Mouse (Mus musculus): ENCODE measurements around the gene Gm10330. TPM values are rescaled to one million over a fixed set of nuclear protein-coding genes. Genes with fewer than 3 reads are reported as not detected.
"Not testable (repeated sequence)": the region's sequence is repeated elsewhere in the genome, so short reads cannot be mapped to it uniquely, and the experiment has no call there.

The Gm10330 gene
- 0.37 and 0.53 TPM in 2 replicates for polyA plus RNA-seq (2016; fragmentation: Nextera tagmentation; extraction: Ambion mirVana)

- H3K4me2 ChIP-seq: not testable (repeated sequence)
These were observed at the start of gene Gm10330 for GRCm38 (mm10) chr12:23780165-23780564. Gm10330 (minus strand) TSS chr12:23780265.

GRCm38 (mm10) chr12:23800776-23801175, 20.7 kb upstream of the Gm10330 start:
- not testable (repeated sequence) for H3K27ac ChIP-seq; H3K27me3 ChIP-seq; H3K9ac ChIP-seq; ATAC-seq (ENCODE audit: low FRiP score); H3K9me3 ChIP-seq; H3K4me2 ChIP-seq; H3K4me1 ChIP-seq; H3K4me3 ChIP-seq (replicated peaks); H3K36me3 ChIP-seq (replicated peaks)
- 15% methylated on average over 34 of the region's 43 CpGs for WGBS

More at GRCm38 (mm10) chr12:23780165-23780564, at the start of gene Gm10330:
- 87% methylated on average over 1 of the region's 1 CpGs for WGBS
- not testable (repeated sequence) for H3K9me3 ChIP-seq; H3K4me1 ChIP-seq; ATAC-seq (ENCODE audit: low FRiP score); H3K4me3 ChIP-seq (replicated peaks); H3K9ac ChIP-seq; H3K27ac ChIP-seq; H3K27me3 ChIP-seq; H3K36me3 ChIP-seq (replicated peaks)

DNA sequence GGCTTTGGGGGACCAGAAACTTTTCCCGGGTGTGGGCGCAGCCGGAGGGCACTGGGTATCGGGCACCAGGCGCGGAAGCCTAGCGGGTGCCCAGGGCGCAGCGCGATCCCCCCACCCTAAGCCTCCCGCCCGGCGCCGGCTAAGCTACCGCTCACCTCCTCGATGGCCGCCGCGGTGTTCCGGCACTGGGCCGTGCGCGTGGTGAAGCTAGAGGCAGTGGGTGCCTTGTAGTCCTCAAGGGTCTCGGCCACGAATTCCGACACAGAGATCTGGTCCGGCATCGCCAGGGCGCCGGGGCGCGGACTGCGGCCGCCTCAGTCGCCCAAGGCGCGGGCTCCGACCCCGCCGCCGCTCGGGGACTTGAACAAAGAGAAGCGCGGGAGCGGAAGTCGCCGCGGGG, 20.3 kb upstream of the Gm10330 start:
- H3K4me1 ChIP-seq; H3K36me3 ChIP-seq (replicated peaks); H3K4me3 ChIP-seq (replicated peaks); ATAC-seq (ENCODE audit: low FRiP score); H3K27me3 ChIP-seq; H3K27ac ChIP-seq; H3K9ac ChIP-seq; H3K4me2 ChIP-seq; H3K9me3 ChIP-seq: not testable (repeated sequence)
- WGBS: 27% methylated on average over 35 of the region's 48 CpGs
